Mouse (Mus musculus) embryonic facial prominence, embryonic 10.5 days (tissue): ENCODE measurements around the gene Gm21969. TPM values are rescaled to one million over a fixed set of nuclear protein-coding genes. Genes with fewer than 3 reads are reported as not detected.

Experiments used
- DNase-seq: peaks from one replicate; pipeline ENCODE4 v3.0.0-alpha.2; 2017; ENCODE audit warnings: low spot score
- H3K27ac ChIP-seq: fragments of 300-500 bp; sonication (generic); replicated peaks from 2 replicates; pipeline ENCODE4 v1.5.1; 2016; ENCODE audit warnings: mild to moderate bottlenecking
- H3K27me3 ChIP-seq: fragments of 300-500 bp; sonication (generic); replicated peaks from 2 replicates; pipeline ENCODE4 v1.6.1; 2016; ENCODE audit warnings: low read depth, mild to moderate bottlenecking; ENCODE audit not compliant: poor library complexity, severe bottlenecking
- H3K36me3 ChIP-seq: fragments of 300-500 bp; sonication (generic); replicated peaks from 2 replicates; pipeline ENCODE4 v1.6.1; 2016; ENCODE audit warnings: mild to moderate bottlenecking, moderate library complexity
- H3K4me1 ChIP-seq: fragments of 300-500 bp; sonication (generic); 2 replicates; pipeline ENCODE4 v1.6.1; 2016
- H3K4me3 ChIP-seq: fragments of 300-500 bp; sonication (generic); 2 replicates; pipeline ENCODE4 v1.5.1; 2016; ENCODE audit warnings: mild to moderate bottlenecking, moderate library complexity
- H3K9me3 ChIP-seq: fragments of 300-500 bp; sonication (generic); 2 replicates; pipeline ENCODE4 v1.6.1; 2016; ENCODE audit warnings: mild to moderate bottlenecking
- WGBS: fragments of 180-500 bp; shearing (Covaris S2); methylation state at CpG from one replicate; pipeline ENCODE4 v1.1.7; 2016; 5-methylcytosine and 5-hydroxymethylcytosine counted together
- polyA plus RNA-seq: library from polyadenylated mRNA; unstranded; fragments of >200 nt; fragmentation: Nextera tagmentation; extraction: Ambion mirVana; gene quantifications from 2 replicates; pipeline ENCODE4 v1.2.1, GENCODE M21; 2016

The Gm21969 gene
- polyA plus RNA-seq, 1 experiment from 2014 or later: not detected

GRCm38 (mm10) chr4:139627361-139627760, 24.4 kb downstream of the Gm21969 start:
- 95% methylated on average over 11 of the region's 11 CpGs for WGBS
- H3K36me3 ChIP-seq: peaks cover 15% of the 10 kb centered on the region; the same call in 1 of the 2 replicates

GRCm38 (mm10) chr4:139630171-139630570, 27.2 kb downstream of the Gm21969 start:
- no peaks in the 10 kb centered on the region for H3K4me1 ChIP-seq
- H3K27me3 ChIP-seq: no peaks in the 10 kb centered on the region
- no peaks in the 10 kb centered on the region for H3K9me3 ChIP-seq
- H3K27ac ChIP-seq: no peak overlapping the region
- no peak for DNase-seq
- 73% methylated on average over 10 of the region's 10 CpGs for WGBS
- no peak overlapping the region for H3K4me3 ChIP-seq
- peaks cover 15% of the 10 kb centered on the region for H3K36me3 ChIP-seq

More at GRCm38 (mm10) chr4:139627361-139627760, 24.4 kb downstream of the Gm21969 start:
- Histone ChIP-seq H3K27me3 (no peaks in the 10 kb centered on the region), H3K4me3 (no peak overlapping the region), H3K4me1 (peaks cover 23% of the 10 kb centered on the region), H3K9me3 (no peaks in the 10 kb centered on the region), H3K27ac (no peak overlapping the region)
- DNase-seq: no peak

DNA sequence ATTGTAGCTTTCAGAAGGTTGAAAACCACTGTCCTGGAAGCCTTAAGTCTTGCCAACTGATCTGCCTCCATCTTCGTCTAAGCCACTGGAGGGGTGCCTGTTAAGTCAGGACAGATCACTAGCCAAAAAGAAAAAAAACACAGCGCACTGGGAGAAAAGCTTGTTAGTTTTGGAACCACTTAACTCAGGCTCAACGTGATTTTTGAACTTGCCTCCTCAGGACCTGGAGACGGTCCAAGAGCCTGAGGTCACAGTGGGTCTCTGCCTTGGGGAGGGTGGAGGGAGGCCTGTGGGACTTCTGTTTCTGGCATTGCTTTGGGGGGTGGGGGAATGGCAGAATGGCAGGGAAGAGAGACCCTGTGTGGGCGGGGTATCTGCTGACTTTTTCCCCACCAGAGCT, 28.2 kb downstream of the Gm21969 start:
- peaks cover 22% of the 10 kb centered on the region for H3K36me3 ChIP-seq
- no peak for DNase-seq
- no peak overlapping the region for H3K4me3 ChIP-seq
- no peak overlapping the region for H3K27ac ChIP-seq
- no peaks in the 10 kb centered on the region for H3K4me1 ChIP-seq
- H3K9me3 ChIP-seq: no peaks in the 10 kb centered on the region
- H3K27me3 ChIP-seq: no peaks in the 10 kb centered on the region
- 79% methylated on average over 5 of the region's 5 CpGs for WGBS

DNA sequence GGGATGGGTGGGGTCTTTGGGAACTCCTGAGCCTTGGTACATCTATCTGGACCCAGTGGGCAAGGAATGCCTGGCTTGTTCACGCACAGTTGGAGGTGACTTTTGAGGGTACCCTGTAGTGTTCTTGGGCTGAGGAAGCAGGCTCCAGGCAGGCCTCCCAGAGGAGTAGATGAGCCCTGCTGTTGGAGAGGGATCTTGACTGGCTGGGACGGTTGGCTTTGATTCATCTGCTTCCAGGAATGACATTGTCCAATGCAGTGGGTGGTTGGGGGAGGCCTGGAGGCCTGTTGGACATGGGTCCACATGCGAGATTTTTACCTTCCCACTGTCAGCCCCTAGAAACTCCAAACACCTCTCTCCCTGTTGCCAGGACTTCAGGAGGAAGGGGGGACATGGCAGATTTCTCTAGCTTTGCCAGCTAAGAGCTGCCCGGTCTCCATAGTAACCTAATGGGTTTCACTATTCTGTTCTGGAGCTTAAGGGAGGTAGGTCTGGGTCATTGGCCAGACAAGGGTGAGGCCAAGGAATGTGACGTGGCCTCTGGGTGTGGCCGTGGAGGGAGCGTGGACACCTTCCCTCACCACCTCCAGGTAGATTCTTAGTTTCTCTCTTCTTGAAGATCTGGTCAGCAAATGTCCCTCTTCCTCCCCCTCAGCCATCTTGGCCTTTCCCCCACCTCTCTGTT, 28.7 kb downstream of the Gm21969 start:
- H3K4me3 ChIP-seq: no peak overlapping the region
- H3K27ac ChIP-seq: no peak overlapping the region; the same call in 1 of the 2 replicates
- WGBS: 92% methylated on average over 7 of the region's 7 CpGs
- H3K4me1 ChIP-seq: no peaks in the 10 kb centered on the region
- H3K27me3 ChIP-seq: no peaks in the 10 kb centered on the region
- no peaks in the 10 kb centered on the region for H3K9me3 ChIP-seq
- H3K36me3 ChIP-seq: peaks cover 23% of the 10 kb centered on the region
- DNase-seq: no peak

- H3K27me3 ChIP-seq: no peaks in the 10 kb centered on the region
- H3K9me3 ChIP-seq: no peaks in the 10 kb centered on the region
- H3K4me3 ChIP-seq: no peak overlapping the region
- WGBS: 80% methylated on average over 10 of the region's 10 CpGs
- H3K36me3 ChIP-seq: peaks cover 28% of the 10 kb centered on the region
- no peaks in the 10 kb centered on the region for H3K4me1 ChIP-seq
- DNase-seq: no peak
- no peak overlapping the region; the same call in 1 of the 2 replicates for H3K27ac ChIP-seq
These were observed 29.2 kb downstream of the Gm21969 start for GRCm38 (mm10) chr4:139632254-139632580.

- no peak overlapping the region for H3K4me3 ChIP-seq
- peak; percentile 81 for DNase-seq
- H3K4me1 ChIP-seq: peaks cover 15% of the 10 kb centered on the region
- H3K27me3 ChIP-seq: peaks cover 16% of the 10 kb centered on the region
- H3K36me3 ChIP-seq: peaks cover 17% of the 10 kb centered on the region
- H3K27ac ChIP-seq: no peak overlapping the region
- H3K9me3 ChIP-seq: no peaks in the 10 kb centered on the region
- WGBS: 29% methylated on average over 7 of the region's 7 CpGs
These were observed 33.4 kb downstream of the Gm21969 start for GRCm38 (mm10) chr4:139636373-139636772.

GRCm38 (mm10) chr4:139637847-139638246, 34.9 kb downstream of the Gm21969 start:
- DNase-seq: no peak
- Histone ChIP-seq H3K4me3 (no peak overlapping the region), H3K27me3 (peaks cover 31% of the 10 kb centered on the region), H3K4me1 (peaks cover 28% of the 10 kb centered on the region), H3K36me3 (peaks cover 17% of the 10 kb centered on the region), H3K9me3 (no peaks in the 10 kb centered on the region), H3K27ac (no peak overlapping the region)
- 86% methylated on average over 9 of the region's 9 CpGs for WGBS

- Histone ChIP-seq H3K4me3 (no peak overlapping the region), H3K27me3 (peaks cover 36% of the 10 kb centered on the region), H3K36me3 (peaks cover 17% of the 10 kb centered on the region), H3K9me3 (no peaks in the 10 kb centered on the region), H3K27ac (no peak overlapping the region), H3K4me1 (peaks cover 28% of the 10 kb centered on the region)
- 94% methylated on average over 16 of the region's 16 CpGs for WGBS
- DNase-seq: no peak
These were observed 35.4 kb downstream of the Gm21969 start for GRCm38 (mm10) chr4:139638356-139638755.

- DNase-seq: no peak
- 49% methylated on average over 12 of the region's 12 CpGs for WGBS
- no peak overlapping the region for H3K4me3 ChIP-seq
- H3K27ac ChIP-seq: no peak overlapping the region
- no peaks in the 10 kb centered on the region for H3K9me3 ChIP-seq
- peaks cover 42% of the 10 kb centered on the region for H3K27me3 ChIP-seq
- peaks cover 21% of the 10 kb centered on the region for H3K36me3 ChIP-seq
- peaks cover 28% of the 10 kb centered on the region for H3K4me1 ChIP-seq
These were observed 36.8 kb downstream of the Gm21969 start for GRCm38 (mm10) chr4:139639801-139640200.

GRCm38 (mm10) chr4:139640333-139640732, 37.3 kb downstream of the Gm21969 start:
- no peak for DNase-seq
- Histone ChIP-seq H3K4me1 (peaks cover 28% of the 10 kb centered on the region), H3K36me3 (peaks cover 24% of the 10 kb centered on the region), H3K27ac (no peak overlapping the region), H3K4me3 (no peak overlapping the region), H3K9me3 (no peaks in the 10 kb centered on the region), H3K27me3 (peaks cover 42% of the 10 kb centered on the region)
- 68% methylated on average over 12 of the region's 12 CpGs for WGBS

- Histone ChIP-seq H3K9me3 (no peaks in the 10 kb centered on the region), H3K4me1 (peaks cover 28% of the 10 kb centered on the region), H3K27ac (no peak overlapping the region), H3K36me3 (peaks cover 20% of the 10 kb centered on the region), H3K27me3 (peaks cover 42% of the 10 kb centered on the region), H3K4me3 (no peak overlapping the region)
- no peak for DNase-seq
- WGBS: 63% methylated on average over 6 of the region's 6 CpGs
These were observed 37.8 kb downstream of the Gm21969 start for GRCm38 (mm10) chr4:139640775-139641174.

GRCm38 (mm10) chr4:139641829-139642425, 38.9 kb downstream of the Gm21969 start:
- no peaks in the 10 kb centered on the region for H3K9me3 ChIP-seq
- 3% methylated on average over 30 of the region's 30 CpGs for WGBS
- H3K27me3 ChIP-seq: peaks cover 42% of the 10 kb centered on the region
- peaks cover 24% of the 10 kb centered on the region for H3K36me3 ChIP-seq
- peak; percentile 58 for DNase-seq
- H3K4me3 ChIP-seq: peak overlapping the region; percentile 50
- peaks cover 28% of the 10 kb centered on the region for H3K4me1 ChIP-seq
- H3K27ac ChIP-seq: peak overlapping the region; percentile 54; the same call in 1 of the 2 replicates

GRCm38 (mm10) chr4:139643972-139644371, 41.0 kb downstream of the Gm21969 start:
- Histone ChIP-seq H3K4me1 (peaks cover 28% of the 10 kb centered on the region), H3K27me3 (peaks cover 42% of the 10 kb centered on the region), H3K9me3 (no peaks in the 10 kb centered on the region), H3K27ac (no peak overlapping the region), H3K4me3 (no peak overlapping the region), H3K36me3 (peaks cover 31% of the 10 kb centered on the region)
- peak; percentile 86 for DNase-seq
- 16% methylated on average over 9 of the region's 9 CpGs for WGBS
